Mouse (Mus musculus): ENCODE data around the gene Carmil2.

The Carmil2 gene

DNA sequence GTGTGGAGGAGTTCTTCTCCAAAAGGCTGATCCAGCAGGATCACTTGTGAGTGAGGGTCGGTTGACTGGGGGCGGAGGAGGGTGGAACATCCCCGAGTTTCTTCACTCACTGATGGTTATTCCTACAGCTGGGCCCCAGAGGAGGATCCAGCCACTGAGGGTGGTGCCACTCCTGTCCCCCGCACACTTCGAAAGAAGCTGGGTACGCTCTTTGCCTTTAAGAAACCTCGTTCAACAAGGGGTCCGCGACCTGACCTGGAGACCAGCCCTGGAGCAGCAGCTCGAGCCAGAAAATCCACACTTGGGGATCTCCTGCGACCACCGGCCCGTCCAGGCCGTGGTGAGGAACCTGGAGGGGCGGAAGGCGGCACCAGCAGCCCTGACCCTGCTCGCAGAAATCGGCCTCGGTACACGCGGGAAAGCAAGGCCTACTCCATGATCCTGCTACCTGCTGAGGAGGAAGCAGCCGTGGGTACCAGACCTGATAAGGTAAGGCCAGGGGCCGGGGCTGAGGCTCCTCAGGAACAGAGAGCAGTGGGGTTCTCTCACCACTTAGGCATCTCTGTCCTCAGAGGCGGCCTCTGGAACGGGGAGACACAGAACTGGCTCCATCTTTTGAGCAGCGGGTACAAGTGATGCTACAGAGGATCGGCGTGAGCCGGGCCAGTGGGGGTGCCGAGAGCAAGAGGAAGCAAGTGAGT, 9.2 kb downstream of the Carmil2 start:
- no peak for DNase-seq (ENCODE audit: extremely low read depth, low read depth, low spot score)

DNA sequence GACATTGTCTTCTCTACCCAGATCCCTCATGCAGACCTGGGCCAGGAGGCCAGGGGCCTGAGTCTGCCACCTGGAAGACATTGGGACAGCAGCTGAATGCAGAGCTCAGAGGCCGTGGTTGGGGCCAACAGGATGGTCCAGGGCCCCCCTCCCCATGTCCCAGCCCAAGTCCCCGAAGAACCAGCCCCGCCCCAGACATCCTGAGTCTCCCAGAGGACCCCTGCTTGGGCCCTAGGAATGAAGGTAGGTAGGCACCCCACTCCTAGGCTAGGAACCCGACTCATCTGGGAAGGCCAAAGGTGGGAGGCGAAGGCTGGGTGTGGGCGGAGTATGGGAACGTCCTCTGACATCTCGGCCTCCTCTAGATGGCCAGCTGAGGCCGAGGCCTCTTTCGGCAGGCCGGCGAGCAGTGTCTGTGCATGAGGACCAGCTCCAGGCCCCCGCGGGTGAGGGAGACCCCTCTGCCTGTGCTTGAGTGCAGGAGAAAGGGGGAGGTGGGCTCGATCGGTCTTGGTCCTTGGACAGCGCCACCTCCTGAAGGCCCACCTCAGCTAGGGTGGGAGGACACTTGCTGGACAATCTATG, 11.2 kb downstream of the Carmil2 start:
- no peak for DNase-seq (ENCODE audit: extremely low read depth, low read depth, low spot score)

DNA sequence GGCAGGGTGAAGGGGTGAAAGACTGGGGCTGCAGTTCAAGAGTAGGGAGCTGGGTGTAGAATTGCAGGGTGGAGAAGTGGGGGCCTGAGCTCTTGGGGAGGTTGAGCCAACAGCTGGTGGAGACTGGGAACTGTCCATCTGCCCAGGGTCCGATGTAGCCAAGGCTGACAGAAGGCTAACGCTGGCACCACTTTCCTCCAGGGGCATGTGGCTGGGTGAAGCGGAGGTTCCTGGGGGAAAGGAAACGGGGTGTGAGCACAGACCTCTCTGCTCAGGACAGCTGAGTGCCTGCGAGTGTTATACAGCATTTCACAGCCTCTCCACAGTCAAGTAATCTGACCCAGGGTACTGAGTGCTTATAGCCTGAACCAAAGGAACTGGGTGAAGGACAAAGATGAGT, 12.7 kb downstream of the Carmil2 start:
- no peak for DNase-seq (ENCODE audit: extremely low read depth, low read depth, low spot score)

DNA sequence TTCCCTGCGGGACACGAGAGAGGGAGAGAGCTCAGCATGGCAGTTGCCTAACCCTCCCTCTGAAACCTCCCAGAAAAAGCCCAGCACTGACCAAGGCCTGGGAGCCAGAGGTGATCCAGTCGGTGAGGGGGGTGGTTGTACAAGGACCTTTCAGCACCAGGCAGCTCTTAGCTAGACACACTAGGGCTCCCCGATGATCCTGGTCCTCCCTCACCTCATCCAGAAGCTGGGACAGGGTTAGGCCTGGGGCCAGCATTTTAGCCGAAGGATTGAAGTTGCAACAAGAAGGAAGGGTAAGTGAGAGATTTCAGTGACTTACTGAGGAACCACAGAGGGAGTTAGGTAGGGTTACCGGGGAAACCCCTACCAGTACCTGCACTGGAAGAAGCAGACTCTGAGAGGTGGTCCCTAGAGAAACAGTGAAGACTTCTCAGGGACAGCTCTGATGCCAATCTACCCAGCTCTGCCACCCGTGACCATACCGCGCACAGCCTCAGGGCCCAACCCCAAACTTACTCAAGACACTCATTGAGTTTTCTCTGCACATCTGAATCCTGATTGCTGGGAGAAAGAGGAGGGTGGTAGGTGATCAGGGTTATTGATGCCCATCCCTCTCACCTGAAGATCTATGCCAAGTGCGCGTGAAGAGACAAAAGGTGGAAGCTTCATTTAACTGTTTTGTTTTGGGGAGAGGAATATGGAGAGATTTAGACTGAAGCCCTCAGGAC, 13.6 kb downstream of the Carmil2 start:
- no peak for DNase-seq (ENCODE audit: extremely low read depth, low read depth, low spot score)

DNA sequence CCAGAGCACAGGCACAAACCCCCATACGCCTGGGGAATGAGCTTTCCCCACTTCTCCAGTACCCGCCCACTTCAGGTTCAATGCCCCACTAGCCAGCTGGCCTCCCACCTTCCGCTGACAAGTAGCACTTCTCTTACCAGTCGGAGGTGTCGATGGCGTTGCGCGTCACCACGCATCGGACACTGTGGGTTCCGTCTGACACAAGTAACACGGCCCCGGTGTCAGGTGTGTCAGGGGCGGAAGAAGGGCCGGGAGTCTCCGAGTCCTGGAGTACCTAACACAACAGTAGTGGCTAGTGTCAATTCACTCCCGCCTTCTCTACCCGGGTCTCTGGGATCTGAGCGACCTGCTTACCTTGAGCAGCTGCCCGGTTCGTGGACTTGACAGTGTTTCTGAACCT, 14.5 kb downstream of the Carmil2 start:
- no peak for DNase-seq (ENCODE audit: extremely low read depth, low read depth, low spot score)

DNA sequence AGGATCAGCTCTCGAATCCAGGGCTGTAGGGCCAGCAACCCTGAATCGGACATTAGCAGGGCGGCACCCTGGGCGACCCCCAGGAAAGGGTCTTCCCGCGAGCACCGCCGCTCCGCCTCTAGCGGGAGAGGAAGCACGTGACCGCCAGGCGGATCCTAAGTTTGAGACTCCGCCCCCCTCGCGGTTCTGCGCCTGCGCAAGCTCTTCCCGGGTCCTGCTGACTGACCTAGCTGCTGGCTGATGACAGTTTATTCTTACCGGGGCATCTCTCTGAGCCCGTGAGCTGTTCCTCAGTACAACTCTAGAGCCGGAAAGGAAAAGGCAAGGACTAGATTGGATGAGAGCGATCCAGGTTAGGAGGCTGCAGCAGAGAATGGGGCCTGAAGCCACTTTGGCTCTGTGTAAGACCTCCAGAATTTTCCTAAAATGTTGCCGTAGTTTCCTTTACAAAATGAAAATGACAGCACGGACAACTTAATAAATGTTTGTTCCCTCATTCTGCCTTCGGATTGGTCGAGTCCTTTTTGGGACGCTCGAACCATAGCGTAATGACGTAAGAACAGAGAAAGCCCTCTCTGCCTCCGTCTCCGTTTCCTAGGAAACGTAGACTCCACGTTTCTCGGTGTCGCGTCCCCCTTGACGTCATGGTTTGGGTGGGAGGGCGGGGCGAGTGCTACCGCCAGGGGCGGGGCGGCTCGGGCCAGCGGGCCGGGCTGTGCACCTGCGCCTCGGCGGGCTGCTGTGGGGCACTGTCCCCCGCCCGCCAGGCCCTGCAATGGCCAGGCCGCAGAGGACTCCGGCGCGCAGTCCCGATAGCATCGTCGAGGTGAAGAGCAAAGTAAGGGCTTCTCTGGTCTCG, 15.1 kb downstream of the Carmil2 start, which contains the start of the genes Acd and Pard6a:
Gene Acd, minus strand, starts transcription at position 137 of the 859 bp plus-strand sequence.
Gene Pard6a, plus strand, starts transcription at position 183 of the 859 bp plus-strand sequence.
- DNase-seq (ENCODE audit: extremely low read depth, low read depth, low spot score) = no peak

DNA sequence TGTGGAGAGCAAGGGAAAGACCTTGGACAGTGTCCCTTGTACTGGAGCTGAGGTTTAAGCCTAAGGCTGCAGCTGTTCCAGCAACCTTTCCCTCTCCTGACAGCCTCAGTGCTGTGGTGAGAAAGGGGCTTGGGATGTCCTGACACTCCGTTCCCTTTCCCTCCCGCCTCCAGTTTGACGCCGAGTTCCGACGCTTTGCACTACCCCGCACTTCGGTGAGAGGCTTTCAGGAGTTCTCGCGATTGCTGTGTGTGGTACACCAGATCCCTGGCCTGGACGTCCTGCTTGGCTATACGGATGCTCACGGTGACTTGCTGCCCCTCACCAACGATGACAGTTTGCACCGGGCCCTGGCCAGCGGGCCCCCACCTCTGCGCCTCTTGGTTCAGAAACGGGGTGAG, 15.9 kb downstream of the Carmil2 start:
- no peak for DNase-seq (ENCODE audit: extremely low read depth, low read depth, low spot score)

DNA sequence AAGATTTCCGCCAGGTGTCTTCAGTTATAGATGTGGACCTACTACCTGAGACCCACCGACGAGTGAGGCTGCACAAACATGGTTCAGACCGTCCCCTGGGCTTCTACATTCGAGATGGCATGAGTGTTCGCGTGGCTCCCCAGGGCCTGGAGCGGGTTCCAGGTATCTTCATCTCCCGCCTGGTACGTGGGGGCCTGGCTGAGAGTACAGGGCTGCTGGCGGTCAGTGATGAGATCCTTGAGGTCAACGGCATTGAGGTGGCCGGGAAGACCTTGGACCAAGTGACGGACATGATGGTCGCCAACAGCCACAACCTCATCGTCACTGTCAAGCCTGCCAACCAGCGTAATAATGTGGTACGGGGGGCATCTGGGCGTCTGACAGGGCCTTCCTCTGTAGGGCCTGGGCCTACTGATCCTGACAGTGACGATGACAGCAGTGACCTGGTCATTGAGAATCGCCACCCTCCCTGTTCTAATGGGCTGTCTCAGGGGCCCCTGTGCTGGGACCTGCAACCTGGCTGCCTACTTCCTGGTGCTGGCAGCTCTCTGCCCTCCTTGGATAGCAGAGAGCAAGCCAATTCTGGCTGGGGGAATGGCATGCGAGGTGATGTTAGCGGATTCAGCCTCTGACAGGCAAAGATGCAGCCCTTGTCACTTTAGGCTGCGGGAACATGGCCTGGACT, 16.8 kb downstream of the Carmil2 start:
- no peak for DNase-seq (ENCODE audit: extremely low read depth, low read depth, low spot score)

DNA sequence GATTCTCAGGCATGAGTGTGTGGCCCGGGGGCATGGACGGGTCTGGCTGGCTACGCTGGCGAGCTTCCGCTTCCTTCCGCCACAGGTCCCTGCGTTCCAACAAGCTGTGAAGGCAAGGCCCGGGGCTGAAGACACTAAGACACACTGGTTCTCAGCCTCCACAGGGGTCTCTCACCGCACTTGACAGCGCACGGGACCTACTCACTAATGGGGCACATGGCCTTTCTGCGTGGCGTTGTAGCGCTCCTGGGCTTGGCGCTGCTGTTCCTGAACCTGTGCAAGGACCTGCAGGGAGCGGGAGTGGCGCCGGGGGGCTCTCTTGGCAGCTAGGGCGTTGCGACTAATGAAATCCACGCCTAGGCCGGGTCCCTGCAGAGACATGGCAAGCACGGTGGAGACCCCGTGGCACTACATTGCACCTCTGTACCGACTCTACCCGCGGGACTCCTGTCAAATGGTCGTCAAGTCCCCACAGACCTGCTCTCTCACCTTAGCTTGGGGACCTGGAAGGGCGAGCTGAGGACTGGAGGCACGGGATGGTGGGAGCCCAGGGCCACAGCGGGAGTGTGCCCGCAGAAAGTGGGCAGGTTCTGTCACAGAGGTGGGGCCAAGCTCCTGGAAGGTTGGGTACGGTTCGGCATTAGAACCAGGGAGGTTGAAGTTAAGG, 18.2 kb downstream of the Carmil2 start:
- DNase-seq (ENCODE audit: extremely low read depth, low read depth, low spot score) = no peak

DNA sequence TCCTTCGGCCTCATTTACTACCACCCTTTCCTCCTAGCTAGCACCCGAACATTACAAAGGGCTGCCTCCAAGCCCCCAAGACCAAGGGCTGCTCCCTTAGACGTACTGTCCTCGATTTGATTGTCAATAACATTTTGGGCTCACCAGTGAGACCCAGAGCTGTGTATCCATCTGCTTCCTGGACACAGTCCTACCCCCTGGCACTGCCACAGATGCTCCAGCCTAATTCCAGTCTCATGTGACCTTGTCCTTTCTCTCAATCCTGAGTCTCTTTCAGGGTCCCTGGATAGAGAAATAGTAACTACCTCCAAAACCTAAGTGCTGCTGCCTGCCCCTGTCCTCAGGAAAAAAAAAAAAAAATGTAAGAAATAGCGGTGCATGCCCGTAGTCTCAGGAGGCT, 18.9 kb downstream of the Carmil2 start:
- DNase-seq (ENCODE audit: extremely low read depth, low read depth, low spot score) = no peak

DNA sequence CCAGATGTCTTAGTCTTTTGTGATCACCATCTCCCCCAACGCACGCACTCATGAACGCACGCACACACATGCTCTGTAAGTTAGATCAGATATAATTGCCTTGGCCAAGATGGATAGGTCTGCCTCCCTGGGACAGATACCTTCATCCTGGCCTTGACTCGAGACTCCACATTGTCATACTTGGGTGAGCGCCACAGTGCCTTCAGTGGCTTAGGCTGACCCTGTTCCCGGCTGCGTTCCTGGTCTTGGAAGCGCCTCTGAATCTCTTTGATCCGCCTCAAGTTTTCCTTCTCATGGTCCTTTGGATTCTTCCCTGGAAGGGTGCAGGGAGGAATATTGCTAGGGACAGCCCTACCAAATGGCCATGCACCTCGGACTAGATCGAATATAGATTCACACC, 20.4 kb downstream of the Carmil2 start:
- no peak for DNase-seq (ENCODE audit: extremely low read depth, low read depth, low spot score)

DNA sequence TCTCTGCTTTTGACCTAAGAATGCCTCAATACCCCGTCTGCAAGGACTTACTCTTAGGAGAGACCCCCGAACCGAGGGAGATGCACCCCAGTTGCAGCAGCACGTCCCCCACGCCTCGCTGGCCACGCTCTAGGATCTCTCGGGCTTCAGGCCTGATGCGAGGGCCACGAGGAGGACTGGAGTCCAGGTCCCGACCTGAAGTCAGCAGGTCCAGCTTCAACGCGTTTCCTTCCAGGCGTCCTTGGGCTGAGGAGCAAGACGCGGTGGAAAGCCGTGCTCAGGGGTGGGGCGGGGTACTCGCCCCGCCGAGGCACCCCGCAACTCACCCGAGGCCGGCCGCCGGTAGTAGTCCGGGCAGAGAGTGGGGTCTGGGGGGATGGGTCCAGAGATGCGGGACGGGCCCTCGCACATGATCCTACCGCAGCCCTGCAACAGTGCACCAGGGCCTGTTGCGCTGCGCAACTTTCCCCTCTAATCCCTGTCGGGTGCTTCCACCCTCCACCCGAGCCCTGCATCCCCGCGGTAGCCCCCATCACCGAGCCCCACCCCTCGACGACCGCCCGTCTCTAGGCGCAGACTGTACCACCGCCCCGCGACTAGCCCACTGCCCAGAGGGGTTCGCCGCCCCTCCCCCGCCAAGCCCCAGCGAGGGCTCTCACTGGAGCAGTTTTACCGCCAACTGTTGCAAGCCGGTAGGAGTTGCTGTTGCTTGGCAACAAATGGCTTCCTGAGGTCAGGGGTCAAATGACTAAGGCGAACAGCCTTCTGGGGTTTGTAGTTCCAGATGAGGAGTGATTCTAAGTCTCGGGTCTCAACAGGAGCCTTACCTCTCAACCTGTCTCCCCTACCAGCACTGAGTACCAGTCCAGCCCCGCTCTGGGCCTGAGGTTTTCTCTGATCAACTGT, 21.7 kb downstream of the Carmil2 start, which contains the start of the genes 4933405L10Rik and Enkd1:
Gene 4933405L10Rik, plus strand, starts transcription at position 158 of the 906 bp plus-strand sequence.
Gene Enkd1, minus strand, starts transcription at position 713 of the 906 bp plus-strand sequence.
- DNase-seq (ENCODE audit: extremely low read depth, low read depth, low spot score) = no peak

DNA sequence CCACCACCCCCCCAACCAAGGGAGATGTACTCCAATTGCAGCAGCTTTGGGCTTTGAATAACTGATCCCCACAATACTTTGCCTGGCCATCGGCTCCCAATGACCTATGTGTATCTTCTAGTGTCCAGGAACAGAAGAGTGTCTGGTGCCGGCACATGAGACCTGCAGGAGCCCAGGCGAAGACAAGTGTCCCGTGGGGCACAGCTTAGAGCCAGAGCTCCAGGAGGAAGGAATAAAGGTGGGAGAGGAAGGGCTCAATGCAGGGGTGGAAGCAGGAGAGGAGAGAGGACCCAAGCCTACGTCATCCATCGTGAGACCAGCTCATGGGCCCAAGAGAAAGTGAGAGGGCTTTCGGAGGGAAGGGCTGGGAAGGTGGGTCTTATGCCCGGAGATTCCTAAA, 22.6 kb downstream of the Carmil2 start:
- no peak for DNase-seq (ENCODE audit: extremely low read depth, low read depth, low spot score)

DNA sequence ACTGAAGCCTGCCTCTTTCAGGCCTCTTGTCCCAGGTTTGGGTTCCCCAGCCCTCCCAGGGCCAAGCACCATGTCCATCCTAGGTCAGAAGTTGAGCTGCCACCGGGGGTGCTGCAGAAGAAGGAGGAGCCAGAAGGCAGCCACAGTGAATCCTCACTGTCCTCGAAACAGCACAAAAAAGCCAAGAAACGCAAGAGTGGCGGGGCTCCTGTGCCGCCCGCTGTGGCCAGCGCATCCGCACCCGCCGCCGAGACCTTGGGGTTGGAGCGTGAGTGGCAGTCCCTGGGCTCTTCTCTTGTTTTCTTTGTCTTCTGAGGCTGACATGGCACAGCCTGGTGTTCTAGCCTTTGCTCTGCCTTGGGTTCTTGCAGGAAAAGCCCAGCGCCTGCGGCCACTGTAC, 23.2 kb downstream of the Carmil2 start:
- no peak for DNase-seq (ENCODE audit: extremely low read depth, low read depth, low spot score)

DNA sequence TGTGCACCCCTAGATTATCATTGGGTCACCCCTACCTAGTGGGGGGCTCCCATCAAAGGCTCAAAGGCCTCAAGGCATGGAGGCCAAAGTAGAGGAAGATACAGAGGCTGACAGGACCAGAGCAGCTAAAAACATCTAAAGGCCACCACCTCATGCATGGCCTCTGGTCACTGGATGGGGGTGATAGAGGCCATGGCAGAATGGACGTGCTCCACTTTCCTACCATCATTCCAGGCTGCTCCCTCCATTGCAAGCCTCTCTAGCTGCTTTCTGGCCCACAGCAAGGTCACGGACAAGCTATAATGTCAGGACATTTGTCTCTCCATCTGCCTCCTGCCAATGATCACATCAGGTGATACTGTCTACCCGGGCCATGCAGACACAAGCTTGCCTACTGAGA, 26.2 kb downstream of the Carmil2 start:
- no peak for DNase-seq (ENCODE audit: extremely low read depth, low read depth, low spot score)

DNA sequence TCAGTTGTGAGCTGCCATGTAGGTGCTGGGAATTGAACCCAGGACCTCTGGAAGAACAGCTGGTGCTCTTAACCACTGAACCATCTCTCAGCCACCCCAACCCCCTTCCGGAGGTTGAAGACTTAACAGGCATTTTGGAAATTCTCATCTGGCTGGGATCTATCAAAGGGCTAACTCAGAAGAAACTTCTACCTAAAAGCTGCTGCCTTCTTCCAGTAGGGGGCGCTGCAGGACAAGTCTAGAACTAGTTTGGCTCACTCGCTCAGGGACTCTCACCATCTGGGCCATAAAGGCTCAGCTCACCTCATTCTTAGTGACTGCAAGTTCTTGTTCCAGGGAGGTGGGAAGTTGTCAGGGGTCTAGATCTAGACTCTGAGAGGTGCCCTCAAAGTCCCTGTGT, 28.1 kb downstream of the Carmil2 start:
- no peak for DNase-seq (ENCODE audit: extremely low read depth, low read depth, low spot score)

DNA sequence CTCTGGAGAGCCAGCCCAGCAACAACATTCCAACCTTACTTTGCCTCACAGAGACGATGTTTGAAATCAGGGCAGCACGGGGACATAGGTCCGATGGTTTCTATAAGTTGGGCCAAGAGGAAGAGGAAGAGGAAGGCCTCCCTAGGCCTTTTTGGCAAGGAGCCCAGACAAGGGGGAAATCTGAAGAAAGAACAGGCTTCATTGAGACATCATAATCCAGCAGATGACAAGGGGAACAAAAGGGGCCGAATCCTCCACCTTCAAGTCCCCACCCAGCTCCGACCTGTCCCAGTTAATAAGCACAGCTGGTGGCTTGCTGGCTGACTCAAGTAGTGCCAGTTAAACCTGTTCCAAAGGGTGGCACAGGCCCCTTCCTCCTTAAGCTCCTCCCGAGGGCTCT, 29.0 kb downstream of the Carmil2 start:
- DNase-seq (ENCODE audit: extremely low read depth, low read depth, low spot score) = no peak

DNA sequence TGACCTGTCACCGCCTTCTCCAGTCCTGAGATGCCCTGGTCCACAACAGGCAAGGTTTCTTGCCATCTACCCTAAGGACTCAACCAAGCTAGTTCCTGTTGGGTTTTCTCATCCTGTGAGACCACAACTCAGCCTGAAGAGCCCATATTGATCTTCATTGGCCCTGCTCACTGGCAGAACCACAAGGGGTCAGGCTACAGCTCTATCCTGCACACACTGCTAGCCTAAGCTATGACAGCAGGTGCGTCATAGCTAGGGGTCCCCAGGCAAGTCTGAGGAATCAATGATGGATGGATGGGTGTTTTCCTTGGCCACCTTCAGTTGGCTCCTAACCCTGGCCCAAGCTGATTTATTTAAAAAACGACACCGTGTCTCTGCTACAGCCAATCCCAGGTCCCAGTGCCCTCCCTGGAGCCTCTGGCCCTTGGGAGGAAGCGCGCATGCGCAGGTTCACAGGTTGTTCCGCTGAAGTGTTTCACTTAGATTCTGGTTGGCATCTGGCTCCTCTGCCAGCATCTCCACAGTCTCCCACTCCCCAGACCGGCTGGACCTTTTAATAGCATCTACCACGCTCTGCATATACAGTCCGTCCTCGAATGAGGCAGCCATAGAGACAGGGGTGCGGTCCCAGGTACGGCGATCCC, 30.4 kb downstream of the Carmil2 start:
- no peak for DNase-seq (ENCODE audit: extremely low read depth, low read depth, low spot score)
